In genomic region chr9:21558366-21558765, GRCm38 (mm10) we compare ENCODE assay signal across 11 mouse cellular contexts. TPM values are rescaled to one million over a fixed set of nuclear protein-coding genes. Genes with fewer than 3 reads are reported as not detected.
DNase-seq lines count a peak whose midpoint lies in the region; ATAC-seq and TF ChIP-seq lines count a peak whose summit lies in the region.
"Had no signal": no experiment of that assay in that cellular context is flagged by ENCODE, and none has a peak within 500 bp of the region (broad histone marks: within the 10 kb centered on the region; RNA-seq: fewer than 3 reads in every experiment).

No protein-coding gene starts in this region.

- peak; percentile 29; the same call in 1 of the 2 replicates for ATAC-seq in lung, embryonic 14.5 days (ENCODE audit: insufficient read depth)
- peak; percentile 88 for ATAC-seq in erythroid progenitor cell, adult 5-6 weeks (replicated peaks; ENCODE audit: low FRiP score, poor library complexity, severe bottlenecking)
- ATAC-seq in stomach, embryonic 15.5 days (ENCODE audit: insufficient read depth, low FRiP score, low read depth): peak; percentile 96
- ATAC-seq in forebrain, embryonic 13.5 days: no peak

- H3K4me1 ChIP-seq in lung, embryonic 14.5 days (ENCODE audit: insufficient read depth): no peaks in the 10 kb centered on the region
- H3K4me1 ChIP-seq in stomach, embryonic 15.5 days: peaks cover 19% of the 10 kb centered on the region
- no peaks in the 10 kb centered on the region for H3K4me1 ChIP-seq in forebrain, embryonic 13.5 days
- H3K4me1 ChIP-seq: embryonic facial prominence, embryonic 12.5 days had no signal

- peaks cover 43% of the 10 kb centered on the region for H3K36me3 ChIP-seq in lung, embryonic 14.5 days (ENCODE audit: insufficient read depth)
- H3K36me3 ChIP-seq in stomach, embryonic 15.5 days: peaks cover 6% of the 10 kb centered on the region; the same call in 1 of the 2 replicates
- H3K36me3 ChIP-seq in forebrain, embryonic 13.5 days (ENCODE audit: poor library complexity, severe bottlenecking): peaks cover 38% of the 10 kb centered on the region

- H3K27me3 ChIP-seq in lung, embryonic 14.5 days (ENCODE audit: insufficient read depth, low read length): no peaks in the 10 kb centered on the region
- no peaks in the 10 kb centered on the region for H3K27me3 ChIP-seq in stomach, embryonic 15.5 days (replicated peaks)
- H3K27me3 ChIP-seq in forebrain, embryonic 13.5 days: no peaks in the 10 kb centered on the region
- H3K27me3 ChIP-seq: embryonic facial prominence, embryonic 12.5 days had no signal

- 0 out of 2 replicates have a peak overlapping the region, but pooled peaks have one; percentile 2 for H3K27ac ChIP-seq in lung, embryonic 14.5 days (ENCODE audit: low read depth)
- no peak overlapping the region for H3K27ac ChIP-seq in stomach, embryonic 15.5 days
- no peak overlapping the region for H3K27ac ChIP-seq in forebrain, embryonic 13.5 days
- H3K27ac ChIP-seq: embryonic facial prominence, embryonic 12.5 days; kidney, postnatal 0 days had no signal

- 68% methylated on average over 4 of the region's 4 CpGs for WGBS in lung, embryonic 14.5 days
- 33% methylated on average over 4 of the region's 4 CpGs for WGBS in large intestine, adult 2 months
- WGBS in stomach, embryonic 15.5 days: 68% methylated on average over 4 of the region's 4 CpGs
- 91% methylated on average over 4 of the region's 4 CpGs for WGBS in forebrain, embryonic 13.5 days

- H3K9ac ChIP-seq in lung, embryonic 14.5 days: no peak overlapping the region
- H3K9ac ChIP-seq in stomach, embryonic 15.5 days: no peak overlapping the region
- no peak overlapping the region for H3K9ac ChIP-seq in forebrain, embryonic 13.5 days
- H3K9ac ChIP-seq: embryonic facial prominence, embryonic 12.5 days had no signal

- no peak for TF ChIP-seq CTCF in lung, embryonic 14.5 days (IDR thresholded peaks at IDR 0.05; ENCODE audit: low read depth)

- no peak overlapping the region for H3K4me3 ChIP-seq in lung, embryonic 14.5 days (ENCODE audit: low read depth, low read length)
- no peak overlapping the region for H3K4me3 ChIP-seq in stomach, embryonic 15.5 days (replicated peaks)
- no peak overlapping the region for H3K4me3 ChIP-seq in forebrain, embryonic 13.5 days
- H3K4me3 ChIP-seq: embryonic facial prominence, embryonic 12.5 days had no signal

- H3K9me3 ChIP-seq in lung, embryonic 14.5 days (ENCODE audit: low read depth, low read length): no peaks in the 10 kb centered on the region
- no peaks in the 10 kb centered on the region for H3K9me3 ChIP-seq in stomach, embryonic 15.5 days
- no peaks in the 10 kb centered on the region for H3K9me3 ChIP-seq in forebrain, embryonic 13.5 days (replicated peaks)
- H3K9me3 ChIP-seq: embryonic facial prominence, embryonic 12.5 days had no signal

- H3K4me2 ChIP-seq in lung, embryonic 14.5 days: no peak overlapping the region
- H3K4me2 ChIP-seq in stomach, embryonic 15.5 days: no peak overlapping the region
- H3K4me2 ChIP-seq in forebrain, embryonic 13.5 days: no peak overlapping the region
- H3K4me2 ChIP-seq: embryonic facial prominence, embryonic 12.5 days had no signal

- DNase-seq in lung, embryonic 14.5 days: peak; percentile 42
- no peak for DNase-seq in lung, postnatal 4 days
- DNase-seq in large intestine, adult 2 months (ENCODE audit: low read depth, low spot score): peak; percentile 46
- DNase-seq in right cerebral cortex, postnatal 10 days (ENCODE audit: low spot score in 2 of 2): no peak
- DNase-seq in thymus, adult 18-20 months: no peak

RNA-seq across cellular contexts. Expression of gene Carm1, which starts 11.7 kb away (rescaled TPM):
- 69.4 and 76.5 TPM in 2 replicates for polyA plus RNA-seq in lung, embryonic 14.5 days (2014; fragmentation: Nextera tagmentation; extraction: Ambion mirVana)
- total RNA-seq in erythroid progenitor cell, adult 5-6 weeks (2015; ENCODE audit: low replicate concordance): 137 and 146 TPM in 2 replicates
- total RNA-seq in erythroid progenitor cell, adult 5-6 weeks (2017; ENCODE audit: low replicate concordance): 95.5 and 100 TPM in 2 replicates
- polyA plus RNA-seq in large intestine, adult 2 months (2012; rRNA removed): 36.2 and 50.3 TPM in 2 replicates
- polyA plus RNA-seq in stomach, embryonic 15.5 days (2015; fragmentation: Nextera tagmentation; extraction: Ambion mirVana): 40.0 and 51.1 TPM in 2 replicates
- polyA plus RNA-seq in forebrain, embryonic 13.5 days (2015; fragmentation: Nextera tagmentation; extraction: Ambion mirVana): 28.5 and 29.9 TPM in 2 replicates

RNA-seq across cellular contexts. Expression of gene AB124611, which starts 32.4 kb away (rescaled TPM):
- polyA plus RNA-seq in lung, embryonic 14.5 days (2014; fragmentation: Nextera tagmentation; extraction: Ambion mirVana): 3.0 and 3.8 TPM in 2 replicates
- 35.0 and 42.3 TPM in 2 replicates for total RNA-seq in erythroid progenitor cell, adult 5-6 weeks (2015; ENCODE audit: low replicate concordance)
- 17.2 and 18.6 TPM in 2 replicates for total RNA-seq in erythroid progenitor cell, adult 5-6 weeks (2017; ENCODE audit: low replicate concordance)
- polyA plus RNA-seq in large intestine, adult 2 months (2012; rRNA removed): 1.7 and 3.0 TPM in 2 replicates
- polyA plus RNA-seq in stomach, embryonic 15.5 days (2015; fragmentation: Nextera tagmentation; extraction: Ambion mirVana): 5.3 and 6.0 TPM in 2 replicates
- 5.3 and 5.4 TPM in 2 replicates for polyA plus RNA-seq in forebrain, embryonic 13.5 days (2015; fragmentation: Nextera tagmentation; extraction: Ambion mirVana)
- total RNA-seq: ES-E14 had no signal

RNA-seq across cellular contexts. Expression of gene Timm29, which starts 34.2 kb away (rescaled TPM):
- polyA plus RNA-seq in lung, embryonic 14.5 days (2014; fragmentation: Nextera tagmentation; extraction: Ambion mirVana): 35.6 and 36.3 TPM in 2 replicates
- total RNA-seq in erythroid progenitor cell, adult 5-6 weeks (2015; ENCODE audit: low replicate concordance): 21.3 and 26.4 TPM in 2 replicates
- total RNA-seq in erythroid progenitor cell, adult 5-6 weeks (2017; ENCODE audit: low replicate concordance): 23.0 and 27.2 TPM in 2 replicates
- 15.2 and 18.0 TPM in 2 replicates for polyA plus RNA-seq in large intestine, adult 2 months (2012; rRNA removed)
- polyA plus RNA-seq in stomach, embryonic 15.5 days (2015; fragmentation: Nextera tagmentation; extraction: Ambion mirVana): 25.4 and 29.9 TPM in 2 replicates
- polyA plus RNA-seq in forebrain, embryonic 13.5 days (2015; fragmentation: Nextera tagmentation; extraction: Ambion mirVana): 44.3 and 46.7 TPM in 2 replicates

RNA-seq across cellular contexts. Expression of gene Yipf2, which starts 34.3 kb away (rescaled TPM):
- 17.0 and 17.9 TPM in 2 replicates for polyA plus RNA-seq in lung, embryonic 14.5 days (2014; fragmentation: Nextera tagmentation; extraction: Ambion mirVana)
- total RNA-seq in erythroid progenitor cell, adult 5-6 weeks (2015; ENCODE audit: low replicate concordance): 1.7 TPM in 1 of 2 replicates, not detected in the other
- total RNA-seq in erythroid progenitor cell, adult 5-6 weeks (2017; ENCODE audit: low replicate concordance): 1.5 and 5.8 TPM in 2 replicates
- polyA plus RNA-seq in large intestine, adult 2 months (2012; rRNA removed): 31.1 and 38.2 TPM in 2 replicates
- polyA plus RNA-seq in stomach, embryonic 15.5 days (2015; fragmentation: Nextera tagmentation; extraction: Ambion mirVana): 31.3 and 33.8 TPM in 2 replicates
- polyA plus RNA-seq in forebrain, embryonic 13.5 days (2015; fragmentation: Nextera tagmentation; extraction: Ambion mirVana): 20.6 and 23.0 TPM in 2 replicates

RNA-seq across cellular contexts. Expression of gene Tmed1, which starts 48.3 kb away (rescaled TPM):
- 106 and 108 TPM in 2 replicates for polyA plus RNA-seq in lung, embryonic 14.5 days (2014; fragmentation: Nextera tagmentation; extraction: Ambion mirVana)
- 6.7 TPM in 1 of 2 replicates, not detected in the other for total RNA-seq in erythroid progenitor cell, adult 5-6 weeks (2015; ENCODE audit: low replicate concordance)
- 1.8 and 2.0 TPM in 2 replicates for total RNA-seq in erythroid progenitor cell, adult 5-6 weeks (2017; ENCODE audit: low replicate concordance)
- 11.6 and 15.5 TPM in 2 replicates for polyA plus RNA-seq in large intestine, adult 2 months (2012; rRNA removed)
- 85.8 and 90.5 TPM in 2 replicates for polyA plus RNA-seq in stomach, embryonic 15.5 days (2015; fragmentation: Nextera tagmentation; extraction: Ambion mirVana)
- polyA plus RNA-seq in forebrain, embryonic 13.5 days (2015; fragmentation: Nextera tagmentation; extraction: Ambion mirVana): 59.2 and 69.3 TPM in 2 replicates

Comparison
In these comparisons a context has a peak if more than half of its experiments do, and no peak if none do; other contexts are left out.
1. DNase-seq: peak in lung, embryonic 14.5 days (single experiment) and large intestine, adult 2 months (single experiment); none in lung, postnatal 4 days (0 of 2), right cerebral cortex, postnatal 10 days (0 of 2) and thymus, adult 18-20 months (0 of 2).